In the genomic region with DNA sequence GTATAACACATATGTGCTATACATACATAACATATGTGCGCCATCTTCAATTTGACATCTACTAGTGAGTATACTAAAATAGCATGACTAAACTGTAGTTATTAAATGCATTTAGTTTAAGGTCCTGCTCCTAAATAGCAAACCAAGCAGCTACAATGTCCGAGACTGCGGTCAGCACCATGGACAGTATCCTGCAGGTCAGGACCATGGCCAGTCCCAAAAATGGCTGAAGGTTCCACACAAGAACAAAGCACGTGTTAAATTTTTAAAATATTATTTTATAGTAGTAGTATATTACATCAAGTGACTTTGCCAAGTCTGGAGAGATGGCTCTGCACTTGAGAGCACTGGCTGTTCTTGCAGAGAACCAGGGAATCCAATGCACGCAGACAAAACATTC, we compare ENCODE assay signal across 8 mouse cellular contexts. TPM values are rescaled to one million over a fixed set of nuclear protein-coding genes. Genes with fewer than 3 reads are reported as not detected.
A peak's percentile ranks its signal among the peaks of the same experiment; 100 is the strongest.
DNase-seq lines count a peak whose midpoint lies in the region; ATAC-seq lines count a peak whose summit lies in the region.

No protein-coding gene starts in this region.

- no peak overlapping the region for H3K9ac ChIP-seq in hindbrain, embryonic 11.5 days (ENCODE audit: low read depth, low read length)
- H3K9ac ChIP-seq in hindbrain, embryonic 16.5 days (ENCODE audit: low read depth, low read length) = no peak overlapping the region

- no peaks in the 10 kb centered on the region for H3K4me1 ChIP-seq in hindbrain, embryonic 11.5 days (replicated peaks; ENCODE audit: control insufficient read depth, insufficient read depth, low read length)
- H3K4me1 ChIP-seq in hindbrain, embryonic 16.5 days (ENCODE audit: control insufficient read depth, insufficient read depth, low read depth, low read length) = no peaks in the 10 kb centered on the region

- no peak overlapping the region for H3K27ac ChIP-seq in hindbrain, embryonic 11.5 days (ENCODE audit: low read depth, low read length)
- no peak overlapping the region for H3K27ac ChIP-seq in hindbrain, embryonic 16.5 days (ENCODE audit: low read depth, low read length)

- 74% methylated on average over 5 of the region's 5 CpGs for WGBS in hindbrain, embryonic 11.5 days
- 77% methylated on average over 5 of the region's 5 CpGs for WGBS in hindbrain, embryonic 16.5 days

- no peaks in the 10 kb centered on the region for H3K36me3 ChIP-seq in hindbrain, embryonic 11.5 days (ENCODE audit: control insufficient read depth, insufficient read depth, low read length)
- peaks cover 7% of the 10 kb centered on the region; the same call in 1 of the 2 replicates for H3K36me3 ChIP-seq in hindbrain, embryonic 16.5 days (ENCODE audit: control insufficient read depth, insufficient read depth, low read length)

- no peak overlapping the region for H3K4me2 ChIP-seq in hindbrain, embryonic 11.5 days (replicated peaks; ENCODE audit: low read depth, low read length)
- no peak overlapping the region for H3K4me2 ChIP-seq in hindbrain, embryonic 16.5 days (ENCODE audit: low read length)

- no peak for ATAC-seq in hindbrain, embryonic 11.5 days (ENCODE audit: low FRiP score)
- ATAC-seq in hindbrain, embryonic 16.5 days = no peak
- ATAC-seq in erythroblast, adult 5-6 weeks (replicated peaks; ENCODE audit: low FRiP score, poor library complexity, severe bottlenecking) = no peak

- H3K27me3 ChIP-seq in hindbrain, embryonic 11.5 days (ENCODE audit: control insufficient read depth, insufficient read depth, low read length) = no peaks in the 10 kb centered on the region
- H3K27me3 ChIP-seq in hindbrain, embryonic 16.5 days (replicated peaks; ENCODE audit: control insufficient read depth, insufficient read depth, low read length) = no peaks in the 10 kb centered on the region

- no peaks in the 10 kb centered on the region for H3K9me3 ChIP-seq in hindbrain, embryonic 11.5 days (ENCODE audit: control insufficient read depth, low read length)
- H3K9me3 ChIP-seq in hindbrain, embryonic 16.5 days (ENCODE audit: control insufficient read depth, low read length) = no peaks in the 10 kb centered on the region

- intact Hi-C loops in heart, postnatal 36 days (cut with DNase I) = no loop called here

- no peak overlapping the region for H3K4me3 ChIP-seq in hindbrain, embryonic 11.5 days (ENCODE audit: low read depth, low read length)
- H3K4me3 ChIP-seq in hindbrain, embryonic 16.5 days (ENCODE audit: low read length) = no peak overlapping the region

- peak; percentile 55 for DNase-seq in hindbrain, embryonic 11.5 days (ENCODE audit: low spot score)
- DNase-seq in ZHBTc4 (ENCODE audit: low read depth, low spot score) = peak; percentile 72
- peak; percentile 36 to 69 for DNase-seq in heart, postnatal 36 days
- peak; percentile 40 to 65 for DNase-seq in lung, postnatal 4 days
- no peak for DNase-seq in frontal cortex, postnatal 25 days (ENCODE audit: low spot score in 2 of 2)
- no peak for DNase-seq in MN1 (ENCODE audit: low spot score)

RNA-seq across cellular contexts. Expression of a gene that starts 33.2 kb away (rescaled TPM):
- polyA plus RNA-seq in hindbrain, embryonic 11.5 days (2014; fragmentation: Nextera tagmentation; extraction: Ambion mirVana) = 55.0 and 59.7 TPM in 2 replicates
- polyA plus RNA-seq in hindbrain, embryonic 16.5 days (2015; fragmentation: Nextera tagmentation; extraction: Ambion mirVana) = 220 and 239 TPM in 2 replicates
- 10 to 100 TPM; 26.2 to 27.4 TPM for total RNA-seq in heart, postnatal 36 days (2021)
- total RNA-seq in erythroblast, adult 5-6 weeks (2015; ENCODE audit: low replicate concordance) = 7.9 and 14.4 TPM in 2 replicates
- 13.5 and 14.5 TPM in 2 replicates for total RNA-seq in erythroblast, adult 5-6 weeks (2017; ENCODE audit: low replicate concordance)

RNA-seq across cellular contexts. Expression of a gene that starts 45.9 kb away (rescaled TPM):
- polyA plus RNA-seq in hindbrain, embryonic 11.5 days (2014; fragmentation: Nextera tagmentation; extraction: Ambion mirVana) = 143 and 145 TPM in 2 replicates
- 197 and 200 TPM in 2 replicates for polyA plus RNA-seq in hindbrain, embryonic 16.5 days (2015; fragmentation: Nextera tagmentation; extraction: Ambion mirVana)
- total RNA-seq in heart, postnatal 36 days (2021) = 10 to 100 TPM; 29.8 to 30.4 TPM
- total RNA-seq in erythroblast, adult 5-6 weeks (2015; ENCODE audit: low replicate concordance) = 7.5 and 9.4 TPM in 2 replicates
- total RNA-seq in erythroblast, adult 5-6 weeks (2017; ENCODE audit: low replicate concordance) = 9.9 and 10.5 TPM in 2 replicates

Comparison
In these comparisons a context has a peak if more than half of its experiments do, and no peak if none do; other contexts are left out.
1. DNase-seq: peak in hindbrain, embryonic 11.5 days (single experiment), ZHBTc4 (single experiment), heart, postnatal 36 days (2 of 2) and lung, postnatal 4 days (2 of 2); none in frontal cortex, postnatal 25 days (0 of 2) and MN1 (single experiment).